Mouse (Mus musculus) MEL (cell line): ENCODE results near the gene Lrrc7.

Experiments used
- CTCF ChIP-seq, 3 experiments: IDR thresholded peaks in 2 of 3; conservative IDR thresholded peaks in 1 of 3; 2 replicates each; pipeline ENCODE4 v1.5.1; 2011 to 2012; ENCODE audit warnings: low read length in 3 of 3, low read depth in 2 of 3, mild to moderate bottlenecking in 2 of 3, improper control_type of control experiment in 1 of 3, inconsistent platforms in 1 of 3, mixed read lengths in 1 of 3, moderate library complexity in 1 of 3; ENCODE audit not compliant: control insufficient read depth in 1 of 3, insufficient read depth in 1 of 3, poor library complexity in 1 of 3, severe bottlenecking in 1 of 3
- EP300 ChIP-seq, 2 experiments: IDR thresholded peaks; 2 replicates each; pipeline ENCODE4 v1.6.1; 2011; ENCODE audit warnings: improper control_type of control experiment in 2 of 2, low read length in 2 of 2, low read depth in 1 of 2, mild to moderate bottlenecking in 1 of 2
- GATA1 ChIP-seq: IDR thresholded peaks from 2 replicates; pipeline ENCODE4 v1.6.1; 2011; ENCODE audit warnings: low read depth, low read length, improper control_type of control experiment
- KAT2A ChIP-seq: conservative IDR thresholded peaks from 2 replicates; pipeline ENCODE4 v1.6.1; 2012; ENCODE audit warnings: low read depth, low read length, improper control_type of control experiment, inconsistent platforms
- MAFK ChIP-seq: IDR thresholded peaks from 2 replicates; pipeline ENCODE4 v1.6.1; 2011; ENCODE audit warnings: low read depth, mild to moderate bottlenecking, low read length, improper control_type of control experiment, borderline replicate concordance
- MAX ChIP-seq: IDR thresholded peaks from 2 replicates; pipeline ENCODE4 v1.6.1; 2011; ENCODE audit warnings: low read length, improper control_type of control experiment
- POLR2A ChIP-seq, 2 experiments: IDR thresholded peaks; 2 replicates each; pipeline ENCODE4 v1.6.1; 2011 to 2012; ENCODE audit warnings: low read length in 2 of 2, mild to moderate bottlenecking in 2 of 2, control low read depth in 1 of 2, improper control_type of control experiment in 1 of 2, low read depth in 1 of 2, moderate library complexity in 1 of 2; ENCODE audit not compliant: control insufficient read depth in 1 of 2, insufficient read depth in 1 of 2, poor library complexity in 1 of 2
- ZC3H11A ChIP-seq: IDR thresholded peaks from 2 replicates; pipeline ENCODE4 v1.6.1; 2012; ENCODE audit warnings: low read depth, mild to moderate bottlenecking, inconsistent platforms, low read length, improper control_type of control experiment
- ZMIZ1 ChIP-seq: IDR thresholded peaks from 2 replicates; pipeline ENCODE4 v1.6.1; 2012; ENCODE audit warnings: low read depth, mild to moderate bottlenecking, inconsistent platforms, low read length, improper control_type of control experiment, moderate library complexity

DNA sequence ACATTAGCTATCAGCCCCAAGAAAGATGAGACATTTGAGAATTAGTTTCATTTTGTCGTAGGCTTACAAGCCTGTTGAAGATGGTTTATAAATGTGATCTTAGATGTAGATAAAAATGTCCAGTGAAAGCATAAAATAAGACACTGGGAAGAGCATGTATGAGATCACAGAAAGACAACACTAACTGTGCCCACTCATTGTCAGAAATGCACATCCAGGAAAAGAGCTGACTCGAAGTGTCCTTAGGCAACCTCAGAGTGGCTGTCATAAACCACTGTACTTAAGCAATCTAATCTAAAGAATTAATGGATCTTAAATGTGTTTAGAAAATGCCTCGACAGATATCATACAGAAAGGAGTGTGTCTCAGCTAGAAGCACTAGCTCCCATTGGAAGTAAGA, 196.2 kb downstream of the Lrrc7 start:
- TF ChIP-seq ZC3H11A = no peak
- TF ChIP-seq POLR2A (IDR thresholded peaks at IDR 0.05; ENCODE audit: control insufficient read depth in 1 of 2, insufficient read depth in 1 of 2, low read depth in 1 of 2, low read length in 2 of 2, poor library complexity in 1 of 2) = no peak
- no peak for TF ChIP-seq KAT2A
- no peak for TF ChIP-seq ZMIZ1
- no peak for TF ChIP-seq CTCF (IDR thresholded peaks at IDR 0.05 in 2 of 3, conservative IDR thresholded peaks at IDR 0.05 in 1 of 3; ENCODE audit: control insufficient read depth in 1 of 3, insufficient read depth in 1 of 3, low read depth in 2 of 3, low read length in 3 of 3, poor library complexity in 1 of 3, severe bottlenecking in 1 of 3)
- no peak for TF ChIP-seq EP300 (IDR thresholded peaks at IDR 0.05; ENCODE audit: low read depth in 1 of 2, low read length in 2 of 2)
- TF ChIP-seq GATA1 = no peak
- no peak for TF ChIP-seq MAFK
- TF ChIP-seq MAX = no peak
